Mouse (Mus musculus): ENCODE measurements around the gene Lats2. TPM values are rescaled to one million over a fixed set of nuclear protein-coding genes. Genes with fewer than 3 reads are reported as not detected.
"Not testable (repeated sequence)": the region's sequence is repeated elsewhere in the genome, so short reads cannot be mapped to it uniquely, and the experiment has no call there.

The Lats2 gene
- total RNA-seq, 1 experiment from 2014 or later: 68.5 TPM

DNA sequence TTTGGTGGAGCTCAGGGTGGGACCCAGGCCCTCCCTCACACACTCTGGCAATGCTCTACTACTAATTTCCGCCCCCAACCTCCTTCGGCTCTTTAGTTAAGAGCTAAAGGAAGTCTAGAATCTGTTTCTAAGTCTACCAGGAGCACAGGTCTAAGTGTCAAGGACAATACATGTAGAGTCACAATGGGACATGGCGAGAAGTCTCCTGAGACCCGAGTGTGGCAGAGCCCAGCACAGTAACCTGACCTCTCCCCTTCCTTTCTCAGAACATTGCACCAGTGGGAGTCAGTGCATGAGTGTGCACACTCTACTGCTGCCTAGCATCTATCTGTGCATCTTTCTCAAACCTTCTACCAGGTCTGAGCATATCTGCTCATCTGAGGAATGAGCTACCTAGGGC lies 52.4 kb downstream of the Lats2 start:
- no peak for ATAC-seq (replicated peaks; ENCODE audit: insufficient number of reproducible peaks, low FRiP score, low TSS enrichment, poor library complexity, severe bottlenecking)

DNA sequence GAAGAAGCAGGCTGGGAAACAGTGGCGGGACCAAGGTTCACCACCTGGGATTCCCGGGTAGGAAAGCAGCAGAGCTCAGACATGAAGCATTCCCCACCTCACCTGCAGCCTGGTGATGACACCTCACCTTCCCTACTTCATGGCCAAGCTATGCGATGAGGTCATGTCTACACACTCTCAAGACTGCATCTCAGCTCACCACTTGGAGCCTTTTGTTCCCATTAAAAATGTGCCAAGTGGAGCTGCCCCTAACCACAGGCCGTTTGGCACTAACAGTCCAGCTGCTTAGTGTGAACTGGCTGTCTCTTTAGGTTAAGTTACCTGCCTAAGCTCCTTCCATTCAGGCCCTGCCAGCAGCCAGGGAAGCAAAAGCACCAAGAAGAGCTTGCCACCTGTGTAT lies 53.1 kb downstream of the Lats2 start:
- no peak for ATAC-seq (replicated peaks; ENCODE audit: insufficient number of reproducible peaks, low FRiP score, low TSS enrichment, poor library complexity, severe bottlenecking)

DNA sequence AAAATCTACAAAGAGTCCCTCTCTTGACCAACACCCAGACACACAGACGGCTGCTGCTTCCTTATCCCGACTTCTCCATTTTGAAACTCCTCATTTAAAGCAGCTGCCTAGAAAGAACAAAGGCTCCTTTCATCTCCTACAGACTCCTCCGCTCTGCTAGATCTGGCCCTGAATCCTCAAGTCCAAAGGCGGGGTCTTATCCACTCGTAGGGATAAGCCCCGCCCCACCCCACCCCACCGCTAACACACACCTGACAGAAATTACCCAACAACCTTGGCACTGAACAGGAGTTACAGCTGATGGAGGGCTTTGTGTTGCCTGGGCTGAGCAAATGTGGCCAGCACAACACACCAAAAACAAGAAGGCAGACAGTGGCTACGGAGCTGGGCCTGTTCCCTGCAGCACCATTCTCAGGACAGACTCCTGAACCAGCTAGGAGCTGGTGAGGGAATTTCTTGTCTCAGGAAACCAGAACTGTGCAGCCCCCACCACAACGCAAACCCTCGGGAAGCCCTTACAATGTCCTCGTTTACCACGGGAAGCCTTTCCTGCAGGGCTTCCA lies 56.2 kb downstream of the Lats2 start:
- no peak for ATAC-seq (replicated peaks; ENCODE audit: insufficient number of reproducible peaks, low FRiP score, low TSS enrichment, poor library complexity, severe bottlenecking)

DNA sequence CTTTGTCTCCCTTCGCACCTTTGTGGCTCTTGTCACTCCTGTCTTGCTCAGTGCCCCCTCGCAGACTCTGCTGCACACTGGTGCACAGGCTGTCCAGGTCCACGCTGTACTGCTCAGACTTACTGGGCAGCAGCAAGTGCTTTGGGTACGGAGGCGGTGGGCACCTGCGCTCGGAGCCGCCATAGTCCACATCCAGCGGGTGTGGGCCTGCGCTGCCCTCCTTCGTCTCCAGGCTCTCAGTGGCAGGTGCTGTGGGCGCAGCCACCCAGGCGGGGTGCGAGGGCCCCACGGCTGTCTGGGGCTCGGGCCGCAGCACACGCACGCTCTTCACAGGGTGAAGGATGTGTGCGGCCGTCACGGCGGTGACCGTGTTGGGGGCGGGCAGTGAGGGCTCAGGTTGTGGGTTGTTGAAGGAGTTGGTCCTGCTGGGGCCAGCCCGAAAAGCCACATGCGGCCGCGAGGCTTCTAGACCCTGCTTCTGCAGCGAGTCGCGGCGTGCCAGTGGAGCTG lies 58.7 kb downstream of the Lats2 start:
- no peak for ATAC-seq (replicated peaks; ENCODE audit: insufficient number of reproducible peaks, low FRiP score, low TSS enrichment, poor library complexity, severe bottlenecking)

DNA sequence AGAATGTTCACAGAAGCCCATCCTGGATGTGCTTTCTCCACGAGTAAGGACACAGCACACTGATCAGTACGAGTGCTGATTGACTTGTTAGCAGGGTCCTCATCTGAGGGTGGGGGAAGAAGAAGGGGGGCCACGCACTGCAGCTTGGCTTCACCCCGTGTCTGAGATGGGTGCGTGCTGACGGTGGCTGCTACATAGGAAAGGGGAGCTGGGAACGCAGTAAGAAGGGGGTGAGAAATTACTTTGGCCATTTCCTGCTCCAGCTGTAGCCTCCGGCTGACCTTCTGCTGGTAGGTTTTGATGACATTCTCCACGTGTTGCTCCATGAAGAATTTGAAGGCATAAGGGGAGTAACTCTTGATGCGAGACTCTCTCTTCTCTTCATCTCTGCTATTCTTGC lies 59.2 kb downstream of the Lats2 start:
- ATAC-seq (replicated peaks; ENCODE audit: insufficient number of reproducible peaks, low FRiP score, low TSS enrichment, poor library complexity, severe bottlenecking): no peak

DNA sequence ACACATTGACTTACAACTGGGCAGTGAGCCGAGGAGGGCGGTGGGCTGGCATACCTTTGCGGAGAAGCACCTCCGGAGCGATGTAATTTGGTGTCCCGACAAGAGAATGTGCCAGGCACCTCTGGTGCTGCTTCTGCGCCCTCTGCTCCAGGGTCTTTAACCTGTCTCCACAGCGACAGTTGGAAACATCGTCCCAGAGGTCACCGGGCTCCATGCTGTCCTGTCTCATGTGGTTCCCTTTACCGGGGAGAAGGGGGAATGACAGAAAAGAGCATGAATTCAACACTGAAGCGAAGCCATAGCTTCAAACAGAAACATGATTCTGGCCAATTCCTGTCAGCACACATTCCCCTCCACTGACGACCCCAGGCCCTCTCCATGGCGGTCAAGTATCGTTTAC lies 62.1 kb downstream of the Lats2 start:
- no peak for ATAC-seq (replicated peaks; ENCODE audit: insufficient number of reproducible peaks, low FRiP score, low TSS enrichment, poor library complexity, severe bottlenecking)

DNA sequence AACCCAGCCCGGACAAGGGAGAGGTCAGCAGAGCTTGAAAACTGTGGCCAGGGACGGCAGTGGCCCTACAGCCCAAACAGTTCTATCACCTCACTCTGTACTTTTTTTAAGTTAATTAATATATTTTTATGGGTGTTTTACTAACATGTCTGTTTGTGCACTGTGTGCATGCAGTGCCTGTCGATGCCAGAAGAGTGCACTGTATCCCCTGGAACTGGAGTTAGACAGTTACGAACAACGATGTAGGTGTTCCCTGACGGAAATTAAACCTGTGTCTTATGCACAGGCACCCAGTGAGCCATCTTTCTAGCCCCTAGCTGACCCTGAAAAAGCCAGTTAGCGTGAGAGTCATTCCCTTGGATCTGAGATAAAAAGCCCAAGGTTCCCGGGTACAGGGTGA lies 62.6 kb downstream of the Lats2 start:
- no peak for ATAC-seq (replicated peaks; ENCODE audit: insufficient number of reproducible peaks, low FRiP score, low TSS enrichment, poor library complexity, severe bottlenecking)

DNA sequence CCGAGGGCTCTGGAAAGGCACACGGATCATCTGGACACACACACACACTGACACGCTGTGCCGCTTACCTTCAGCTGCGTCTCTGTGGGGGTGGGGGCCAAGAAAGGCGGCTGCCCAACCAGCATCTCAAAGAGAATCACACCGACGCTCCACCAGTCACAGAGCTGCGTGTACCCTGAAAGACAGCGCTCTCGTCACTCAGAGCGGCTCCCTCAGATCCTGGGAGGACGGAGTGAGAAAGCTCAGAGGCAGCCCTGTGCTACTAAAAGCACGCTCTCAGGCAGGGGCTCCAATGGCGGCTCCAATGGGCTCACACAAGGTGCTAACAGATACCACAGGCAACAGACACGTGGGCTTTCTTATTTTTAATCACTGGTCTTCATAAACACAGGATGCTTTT lies 63.9 kb downstream of the Lats2 start:
- no peak for ATAC-seq (replicated peaks; ENCODE audit: insufficient number of reproducible peaks, low FRiP score, low TSS enrichment, poor library complexity, severe bottlenecking)

DNA sequence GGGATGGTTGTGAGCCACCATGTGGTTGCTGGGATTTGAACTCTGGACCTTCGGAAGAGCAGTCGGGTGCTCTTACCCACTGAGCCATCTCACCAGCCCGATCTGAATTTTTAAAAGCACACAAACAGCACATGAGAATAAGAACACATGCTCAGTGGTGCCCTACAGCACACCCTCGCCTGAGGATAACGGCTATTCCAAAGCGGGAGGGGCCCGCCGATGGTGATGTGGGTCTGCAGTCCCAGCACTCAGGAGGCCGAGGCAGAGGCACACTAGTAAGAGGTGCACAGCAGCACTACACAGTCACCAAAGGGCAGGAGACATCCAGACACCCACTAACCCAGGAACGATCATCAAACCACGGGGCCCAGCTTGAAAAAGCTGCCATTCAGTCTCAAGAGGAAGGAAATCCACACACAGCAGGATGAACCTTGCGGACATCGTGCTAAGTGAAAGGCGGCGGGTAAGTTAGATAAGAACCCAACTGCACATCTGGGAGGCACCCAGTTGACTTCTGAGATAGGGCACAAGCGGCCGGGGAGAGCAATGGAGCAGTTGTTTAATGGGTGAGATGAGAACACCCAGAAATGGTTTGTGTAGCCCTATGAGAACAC lies 65.6 kb downstream of the Lats2 start:
- no peak for ATAC-seq (replicated peaks; ENCODE audit: insufficient number of reproducible peaks, low FRiP score, low TSS enrichment, poor library complexity, severe bottlenecking)

DNA sequence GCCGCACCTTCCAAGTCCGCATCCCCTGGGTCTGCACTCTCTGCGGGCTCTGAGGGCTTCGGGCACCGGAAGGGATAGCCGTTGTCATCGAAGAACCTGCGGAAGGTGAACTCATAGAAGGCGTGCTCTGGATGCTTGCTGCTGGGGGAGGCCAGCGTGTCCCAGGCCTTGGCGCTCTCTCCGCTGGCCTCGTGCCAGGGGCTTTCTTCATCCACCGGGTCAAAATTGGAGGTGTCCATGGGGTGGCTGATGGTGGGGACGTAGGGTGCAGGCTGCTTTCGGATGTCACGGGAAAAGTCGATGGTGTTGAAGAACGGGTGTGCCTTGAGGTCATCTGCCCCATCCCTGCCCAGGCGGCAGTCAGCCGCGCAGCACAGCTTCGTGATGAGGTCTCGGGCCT lies 66.9 kb downstream of the Lats2 start:
- ATAC-seq (replicated peaks; ENCODE audit: insufficient number of reproducible peaks, low FRiP score, low TSS enrichment, poor library complexity, severe bottlenecking): no peak

DNA sequence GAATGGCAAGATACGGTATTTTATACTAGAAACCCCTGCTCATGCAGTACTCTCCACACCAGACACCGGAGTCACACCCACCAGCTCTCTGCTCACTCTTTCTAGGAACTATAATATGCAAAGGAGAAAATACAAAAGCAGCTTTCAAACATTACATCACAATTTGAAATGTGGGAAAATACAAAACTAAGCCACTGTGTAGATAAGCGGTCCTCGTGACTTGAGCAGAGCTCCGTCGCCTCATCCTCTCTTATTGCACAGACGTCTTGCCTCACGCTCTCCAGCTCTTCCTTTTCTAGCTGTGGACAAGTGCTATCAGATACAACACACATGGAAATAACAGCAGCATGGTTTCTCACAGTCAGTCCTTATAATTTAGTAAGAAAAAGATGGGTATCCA lies 67.5 kb downstream of the Lats2 start:
- ATAC-seq (replicated peaks; ENCODE audit: insufficient number of reproducible peaks, low FRiP score, low TSS enrichment, poor library complexity, severe bottlenecking): no peak

DNA sequence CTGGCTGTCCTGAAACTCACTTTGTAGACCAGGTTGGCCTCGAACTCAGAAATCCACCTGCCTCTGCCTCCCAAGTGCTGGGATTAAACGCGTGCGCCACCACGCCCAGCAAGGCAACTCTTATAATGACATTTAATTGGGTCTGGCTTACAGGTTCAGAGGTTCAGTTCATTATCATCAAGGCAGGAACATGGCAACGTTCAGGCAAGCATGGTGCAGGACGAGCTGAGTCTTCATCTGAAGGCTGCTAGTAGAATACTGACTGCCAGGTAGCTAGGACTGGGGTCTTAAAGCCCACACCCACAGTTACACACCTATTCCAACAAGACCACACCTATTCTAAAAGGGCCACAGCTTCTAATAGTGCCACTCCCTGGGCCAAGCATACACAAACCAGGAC lies 70.1 kb downstream of the Lats2 start:
- ATAC-seq (replicated peaks; ENCODE audit: insufficient number of reproducible peaks, low FRiP score, low TSS enrichment, poor library complexity, severe bottlenecking): not testable (repeated sequence)

DNA sequence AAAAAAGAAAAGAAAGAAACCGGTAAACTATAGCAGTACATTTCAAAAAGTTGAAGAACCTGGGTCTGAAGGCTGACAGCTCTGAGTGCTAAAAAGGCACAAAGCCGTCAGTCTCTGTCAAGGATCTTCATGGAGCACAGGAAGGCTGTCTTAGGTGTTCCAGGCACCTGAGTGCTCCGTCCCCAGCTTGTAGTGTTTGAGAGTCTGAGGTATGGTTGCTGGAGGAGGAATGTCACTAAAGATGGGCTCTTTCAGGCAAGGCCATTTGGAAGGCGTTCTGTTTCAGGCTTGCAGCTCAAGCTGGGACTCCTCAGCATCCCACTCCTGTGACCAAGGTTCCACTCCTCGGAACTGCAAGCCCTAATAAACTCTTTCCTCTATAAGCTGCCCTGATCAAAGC lies 70.7 kb downstream of the Lats2 start:
- no peak for ATAC-seq (replicated peaks; ENCODE audit: insufficient number of reproducible peaks, low FRiP score, low TSS enrichment, poor library complexity, severe bottlenecking)

DNA sequence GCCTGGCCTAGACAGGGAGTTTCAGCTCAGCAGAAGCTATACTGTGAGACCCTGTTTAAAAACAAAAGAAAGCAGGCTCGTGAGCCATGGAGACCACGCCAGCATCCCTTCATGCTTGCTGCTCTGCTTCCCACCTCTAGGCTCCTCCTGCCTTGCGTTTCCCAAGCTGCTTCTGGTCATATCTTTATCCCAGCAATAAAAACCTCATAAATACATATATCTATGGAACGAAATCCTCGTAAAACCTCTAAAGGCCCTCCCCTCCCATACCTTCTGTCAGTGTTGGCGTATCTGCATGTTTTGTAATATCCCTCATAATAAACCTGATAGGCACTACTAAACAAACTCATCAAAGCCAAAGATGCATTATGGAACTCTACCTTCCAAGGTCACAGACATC lies 71.5 kb downstream of the Lats2 start:
- ATAC-seq (replicated peaks; ENCODE audit: insufficient number of reproducible peaks, low FRiP score, low TSS enrichment, poor library complexity, severe bottlenecking): no peak

DNA sequence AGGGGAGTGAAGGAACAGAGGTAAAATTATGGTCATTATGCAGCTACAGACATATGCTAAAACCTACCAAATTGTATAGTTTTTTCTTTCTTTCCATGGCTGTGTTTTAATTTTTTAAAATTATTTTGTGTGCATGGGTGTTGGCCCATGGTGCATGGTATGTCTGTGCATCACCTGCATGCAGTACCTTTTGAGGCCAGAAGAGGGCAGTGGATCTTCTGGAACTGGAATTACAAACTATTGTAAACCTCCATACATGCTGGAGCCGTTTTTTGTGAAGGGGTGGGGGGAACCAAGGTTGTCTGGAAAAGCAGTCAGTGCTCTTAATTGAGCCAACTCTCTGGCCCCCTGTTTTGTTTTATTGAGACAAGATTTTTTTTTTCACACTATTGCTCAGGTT lies 73.6 kb downstream of the Lats2 start:
- peak; percentile 74 for ATAC-seq (replicated peaks; ENCODE audit: insufficient number of reproducible peaks, low FRiP score, low TSS enrichment, poor library complexity, severe bottlenecking)

DNA sequence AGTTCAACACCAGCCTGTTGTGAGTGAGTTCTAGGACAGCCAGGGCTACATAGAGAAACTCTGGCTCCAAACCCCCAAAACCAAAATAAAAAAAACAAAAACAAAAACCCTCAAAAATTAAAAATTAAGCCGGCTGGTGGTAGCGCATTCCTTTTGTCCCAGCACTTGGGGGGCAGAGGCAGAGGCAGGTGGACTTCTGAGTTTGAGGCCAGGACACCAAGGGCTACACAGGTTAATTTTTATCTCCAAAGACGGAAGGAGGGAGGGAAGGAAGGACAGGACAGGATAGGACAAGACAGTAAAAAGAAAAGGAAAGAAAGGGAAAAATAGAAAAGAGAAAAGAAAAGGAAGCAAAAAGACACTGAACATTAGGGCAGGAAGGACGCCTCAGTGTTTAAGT lies 75.4 kb downstream of the Lats2 start:
- ATAC-seq (replicated peaks; ENCODE audit: insufficient number of reproducible peaks, low FRiP score, low TSS enrichment, poor library complexity, severe bottlenecking): no peak

DNA sequence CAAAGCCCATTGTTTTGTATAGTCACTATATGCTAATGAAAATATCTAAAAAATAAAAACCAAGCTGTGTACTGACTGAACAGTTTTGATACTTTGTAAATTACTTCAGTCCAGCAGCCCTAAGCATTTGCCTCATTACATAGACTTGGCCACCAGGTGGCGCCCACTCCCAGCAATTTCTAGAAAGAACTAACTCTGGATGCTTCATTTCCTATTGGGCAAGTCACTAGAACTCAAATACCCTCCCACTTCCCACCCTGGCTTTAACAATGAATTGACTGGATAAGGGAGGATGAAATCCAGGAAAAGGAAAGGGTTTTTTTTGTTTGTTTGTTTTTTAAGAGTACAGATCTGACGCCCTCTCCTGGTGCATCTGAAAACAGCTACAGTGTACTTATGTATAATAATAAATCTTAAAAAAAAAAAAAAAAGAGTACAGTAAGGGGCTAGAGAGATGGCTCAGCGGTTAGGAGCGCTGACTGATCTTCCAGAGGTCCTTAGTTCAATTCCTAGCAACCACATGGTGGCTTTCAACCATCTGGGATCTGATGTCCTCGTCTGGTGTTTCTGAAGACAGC lies 78.1 kb downstream of the Lats2 start:
- ATAC-seq (replicated peaks; ENCODE audit: insufficient number of reproducible peaks, low FRiP score, low TSS enrichment, poor library complexity, severe bottlenecking): peak; percentile 77

DNA sequence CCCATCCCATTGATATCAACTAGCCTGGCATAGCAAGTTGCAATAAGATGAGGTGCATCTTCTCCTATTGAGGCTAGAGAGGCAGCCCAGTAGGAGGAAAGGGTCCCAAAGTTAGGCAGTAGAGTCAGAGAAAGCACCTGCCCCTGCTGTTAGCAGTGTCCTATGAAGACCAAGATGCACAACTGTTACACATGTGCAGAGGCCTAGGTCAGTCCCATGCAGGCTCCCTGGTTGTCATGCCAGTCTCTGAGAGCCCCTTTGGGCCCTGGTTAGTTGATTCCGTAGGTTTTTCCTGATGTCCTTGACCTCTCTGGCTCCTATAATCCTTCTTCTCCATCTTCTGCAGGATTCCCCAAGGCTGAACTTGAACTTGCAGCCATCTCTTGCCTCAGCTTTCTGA lies 78.7 kb downstream of the Lats2 start:
- no peak for ATAC-seq (replicated peaks; ENCODE audit: insufficient number of reproducible peaks, low FRiP score, low TSS enrichment, poor library complexity, severe bottlenecking)

DNA sequence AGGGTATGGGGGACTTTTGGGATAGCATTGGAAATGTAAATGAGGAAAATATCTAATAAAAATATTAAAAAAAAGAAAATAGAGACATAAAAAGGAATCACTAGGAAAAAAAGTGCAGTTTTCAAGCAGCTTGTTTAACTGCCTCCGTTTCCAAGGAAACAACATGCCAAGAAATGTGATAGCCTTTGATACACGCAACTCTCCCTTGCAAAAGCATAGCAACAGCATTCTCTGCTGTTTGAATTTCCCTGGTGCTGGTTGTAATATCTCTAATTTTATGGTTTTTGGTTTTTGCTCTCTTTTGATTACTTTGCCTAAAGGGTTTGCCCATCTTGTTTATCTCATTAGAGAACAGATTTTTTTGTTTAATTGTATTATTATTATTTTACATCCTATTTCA lies 82.7 kb downstream of the Lats2 start:
- no peak for ATAC-seq (replicated peaks; ENCODE audit: insufficient number of reproducible peaks, low FRiP score, low TSS enrichment, poor library complexity, severe bottlenecking)

DNA sequence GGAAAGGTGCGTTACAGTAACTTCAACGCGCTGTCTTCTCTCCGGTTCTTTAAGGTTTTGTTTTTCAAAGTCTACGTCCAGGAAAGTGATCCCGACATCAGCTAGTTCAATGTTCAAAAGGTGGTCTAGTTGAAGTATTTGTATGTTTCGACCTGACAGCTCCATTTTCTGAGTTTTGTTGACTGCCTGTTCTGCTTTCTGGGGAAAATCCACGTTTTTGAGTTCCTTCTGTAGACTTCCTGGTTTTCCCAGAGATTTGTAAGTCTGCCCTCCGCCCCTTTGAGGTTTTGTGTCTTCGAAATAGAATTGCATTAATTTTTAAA lies 92.6 kb downstream of the Lats2 start:
- ATAC-seq (replicated peaks; ENCODE audit: insufficient number of reproducible peaks, low FRiP score, low TSS enrichment, poor library complexity, severe bottlenecking): no peak
